Mouse (Mus musculus): ENCODE data around the gene Krtap9-3. TPM values are rescaled to one million over a fixed set of nuclear protein-coding genes. Genes with fewer than 3 reads are reported as not detected.
"Not testable (repeated sequence)": the region's sequence is repeated elsewhere in the genome, so short reads cannot be mapped to it uniquely, and the experiment has no call there.

Krtap9-3 gene
- polyA plus RNA-seq (2015; fragmentation: Nextera tagmentation; extraction: Ambion mirVana) = not detected in 2 replicates

- H3K4me2 ChIP-seq; H3K36me3 ChIP-seq; H3K27me3 ChIP-seq; ATAC-seq (replicated peaks; ENCODE audit: insufficient number of reproducible peaks, insufficient read depth, low FRiP score, low read depth); H3K9me3 ChIP-seq (replicated peaks); H3K9ac ChIP-seq; H3K4me3 ChIP-seq; H3K4me1 ChIP-seq (replicated peaks); H3K27ac ChIP-seq: not testable (repeated sequence)
- WGBS = 81% methylated on average over 6 of the region's 6 CpGs
Measured at GRCm38 (mm10) chr11:99597742-99598141, at the start of gene Krtap9-3. Krtap9-3 (minus strand) TSS chr11:99598105.

GRCm38 (mm10) chr11:99646444-99646843 is 48.5 kb upstream of the Krtap9-3 start:
- no peak overlapping the region for H3K9ac ChIP-seq
- H3K27ac ChIP-seq = no peak overlapping the region
- WGBS = 77% methylated on average over 15 of the region's 15 CpGs
- no peak overlapping the region for H3K4me2 ChIP-seq
- no peaks in the 10 kb centered on the region for H3K4me1 ChIP-seq (replicated peaks)
- ATAC-seq (replicated peaks; ENCODE audit: insufficient number of reproducible peaks, insufficient read depth, low FRiP score, low read depth) = no peak
- no peaks in the 10 kb centered on the region for H3K27me3 ChIP-seq
- H3K36me3 ChIP-seq = no peaks in the 10 kb centered on the region
- no peak overlapping the region for H3K4me3 ChIP-seq
- no peaks in the 10 kb centered on the region for H3K9me3 ChIP-seq (replicated peaks)

- H3K27ac ChIP-seq = no peak overlapping the region
- WGBS = 70% methylated on average over 3 of the region's 3 CpGs
- no peak overlapping the region for H3K4me2 ChIP-seq
- no peak overlapping the region for H3K9ac ChIP-seq
- H3K27me3 ChIP-seq = no peaks in the 10 kb centered on the region
- no peak for ATAC-seq (replicated peaks; ENCODE audit: insufficient number of reproducible peaks, insufficient read depth, low FRiP score, low read depth)
- H3K36me3 ChIP-seq = no peaks in the 10 kb centered on the region
- H3K4me3 ChIP-seq = no peak overlapping the region
- H3K4me1 ChIP-seq (replicated peaks) = no peaks in the 10 kb centered on the region
- no peaks in the 10 kb centered on the region for H3K9me3 ChIP-seq (replicated peaks)
Measured at GRCm38 (mm10) chr11:99644351-99644750, 46.4 kb upstream of the Krtap9-3 start.

GRCm38 (mm10) chr11:99643635-99644139 is 45.8 kb upstream of the Krtap9-3 start, which contains the start of gene Krtap4-7:
Krtap4-7 (minus strand) TSS chr11:99644089.
- not testable (repeated sequence) for H3K36me3 ChIP-seq; H3K4me1 ChIP-seq (replicated peaks); H3K9ac ChIP-seq; H3K4me2 ChIP-seq; ATAC-seq (replicated peaks; ENCODE audit: insufficient number of reproducible peaks, insufficient read depth, low FRiP score, low read depth); H3K9me3 ChIP-seq (replicated peaks); H3K27ac ChIP-seq; H3K4me3 ChIP-seq; H3K27me3 ChIP-seq
- 74% methylated on average over 9 of the region's 9 CpGs for WGBS

- 19% methylated on average over 1 of the region's 1 CpGs for WGBS
- Histone ChIP-seq H3K9ac (no peak overlapping the region), H3K36me3 (no peaks in the 10 kb centered on the region), H3K4me1 (replicated peaks) (no peaks in the 10 kb centered on the region), H3K9me3 (replicated peaks) (no peaks in the 10 kb centered on the region), H3K4me3 (no peak overlapping the region), H3K4me2 (no peak overlapping the region), H3K27me3 (no peaks in the 10 kb centered on the region), H3K27ac (no peak overlapping the region)
- ATAC-seq (replicated peaks; ENCODE audit: insufficient number of reproducible peaks, insufficient read depth, low FRiP score, low read depth) = no peak
Measured at GRCm38 (mm10) chr11:99640926-99641325, 43.0 kb upstream of the Krtap9-3 start.

- WGBS = 42% methylated on average over 1 of the region's 1 CpGs
- ATAC-seq (replicated peaks; ENCODE audit: insufficient number of reproducible peaks, insufficient read depth, low FRiP score, low read depth) = no peak
- no peak overlapping the region for H3K4me2 ChIP-seq
Measured at GRCm38 (mm10) chr11:99637086-99637485, 39.2 kb upstream of the Krtap9-3 start.

GRCm38 (mm10) chr11:99634653-99635134 is 36.8 kb upstream of the Krtap9-3 start, which contains the start of gene Krtap4-2:
Krtap4-2 (minus strand) TSS chr11:99635084.
- Histone ChIP-seq H3K27ac (no peak within 1 kb of the TSS), H3K4me1 (replicated peaks) (no peaks in the 10 kb centered on the region), H3K4me2 (no peak within 1 kb of the TSS), H3K9me3 (replicated peaks) (no peaks in the 10 kb centered on the region), H3K36me3 (no peaks in the 10 kb centered on the region), H3K9ac (no peak within 1 kb of the TSS), H3K4me3 (no peak within 1 kb of the TSS), H3K27me3 (no peaks in the 10 kb centered on the region)
- ATAC-seq (replicated peaks; ENCODE audit: insufficient number of reproducible peaks, insufficient read depth, low FRiP score, low read depth) = no peak
- WGBS = 32% methylated on average over 8 of the region's 8 CpGs

More at GRCm38 (mm10) chr11:99637086-99637485, 39.2 kb upstream of the Krtap9-3 start:
- no peaks in the 10 kb centered on the region for H3K4me1 ChIP-seq (replicated peaks)
- H3K9me3 ChIP-seq (replicated peaks) = no peaks in the 10 kb centered on the region
- H3K27ac ChIP-seq = no peak overlapping the region
- no peaks in the 10 kb centered on the region for H3K36me3 ChIP-seq
- H3K4me3 ChIP-seq = no peak overlapping the region
- H3K27me3 ChIP-seq = no peaks in the 10 kb centered on the region
- H3K9ac ChIP-seq = no peak overlapping the region

GRCm38 (mm10) chr11:99633293-99633692 is 35.4 kb upstream of the Krtap9-3 start:
- H3K4me3 ChIP-seq = no peak overlapping the region
- H3K4me1 ChIP-seq (replicated peaks) = no peaks in the 10 kb centered on the region
- H3K27me3 ChIP-seq = no peaks in the 10 kb centered on the region
- WGBS = 70% methylated on average over 2 of the region's 2 CpGs
- H3K36me3 ChIP-seq = no peaks in the 10 kb centered on the region
- no peak overlapping the region for H3K4me2 ChIP-seq
- ATAC-seq (replicated peaks; ENCODE audit: insufficient number of reproducible peaks, insufficient read depth, low FRiP score, low read depth) = no peak
- H3K9ac ChIP-seq = no peak overlapping the region
- no peaks in the 10 kb centered on the region for H3K9me3 ChIP-seq (replicated peaks)
- no peak overlapping the region for H3K27ac ChIP-seq

GRCm38 (mm10) chr11:99630890-99631289 is 33.0 kb upstream of the Krtap9-3 start:
- 68% methylated on average over 3 of the region's 3 CpGs for WGBS

GRCm38 (mm10) chr11:99628138-99628537 is 30.2 kb upstream of the Krtap9-3 start, which contains the start of gene Krtap4-1:
Krtap4-1 (minus strand) TSS chr11:99628238.
- H3K36me3 ChIP-seq = no peaks in the 10 kb centered on the region
- no peak within 1 kb of the TSS for H3K4me3 ChIP-seq
- no peak within 1 kb of the TSS for H3K27ac ChIP-seq
- H3K4me1 ChIP-seq (replicated peaks) = no peaks in the 10 kb centered on the region
- no peak for ATAC-seq (replicated peaks; ENCODE audit: insufficient number of reproducible peaks, insufficient read depth, low FRiP score, low read depth)
- H3K4me2 ChIP-seq = no peak within 1 kb of the TSS
- WGBS = 79% methylated on average over 4 of the region's 4 CpGs
- H3K27me3 ChIP-seq = no peaks in the 10 kb centered on the region
- H3K9me3 ChIP-seq (replicated peaks) = no peaks in the 10 kb centered on the region
- H3K9ac ChIP-seq = no peak within 1 kb of the TSS

More at GRCm38 (mm10) chr11:99630890-99631289, 33.0 kb upstream of the Krtap9-3 start:
- no peaks in the 10 kb centered on the region for H3K4me1 ChIP-seq (replicated peaks)
- H3K36me3 ChIP-seq = no peaks in the 10 kb centered on the region
- no peaks in the 10 kb centered on the region for H3K27me3 ChIP-seq
- no peak overlapping the region for H3K4me3 ChIP-seq
- no peak for ATAC-seq (replicated peaks; ENCODE audit: insufficient number of reproducible peaks, insufficient read depth, low FRiP score, low read depth)
- no peaks in the 10 kb centered on the region for H3K9me3 ChIP-seq (replicated peaks)
- no peak overlapping the region for H3K4me2 ChIP-seq
- H3K27ac ChIP-seq = no peak overlapping the region
- no peak overlapping the region for H3K9ac ChIP-seq

- H3K9ac ChIP-seq = no peak within 1 kb of the TSS
- no peaks in the 10 kb centered on the region for H3K4me1 ChIP-seq (replicated peaks)
- no peaks in the 10 kb centered on the region for H3K36me3 ChIP-seq
- H3K9me3 ChIP-seq (replicated peaks) = no peaks in the 10 kb centered on the region
- ATAC-seq (replicated peaks; ENCODE audit: insufficient number of reproducible peaks, insufficient read depth, low FRiP score, low read depth) = no peak
- H3K4me3 ChIP-seq = no peak within 1 kb of the TSS
- H3K27ac ChIP-seq = no peak within 1 kb of the TSS
- no peak within 1 kb of the TSS for H3K4me2 ChIP-seq
- H3K27me3 ChIP-seq = no peaks in the 10 kb centered on the region
- 74% methylated on average over 2 of the region's 2 CpGs for WGBS
Measured at GRCm38 (mm10) chr11:99620335-99620734, 22.4 kb upstream of the Krtap9-3 start, which contains the start of gene Gm11562. Gm11562 (minus strand) TSS chr11:99620435.

GRCm38 (mm10) chr11:99614796-99615363 is 17.0 kb upstream of the Krtap9-3 start, which contains the start of gene Krtap2-4:
Krtap2-4 (minus strand) TSS chr11:99614846.
- no peaks in the 10 kb centered on the region for H3K36me3 ChIP-seq
- 60% methylated on average over 3 of the region's 3 CpGs for WGBS
- H3K4me3 ChIP-seq = no peak within 1 kb of the TSS
- H3K4me1 ChIP-seq (replicated peaks) = no peaks in the 10 kb centered on the region
- H3K27ac ChIP-seq = no peak within 1 kb of the TSS
- H3K9me3 ChIP-seq (replicated peaks) = no peaks in the 10 kb centered on the region
- ATAC-seq (replicated peaks; ENCODE audit: insufficient number of reproducible peaks, insufficient read depth, low FRiP score, low read depth) = no peak
- H3K4me2 ChIP-seq = no peak within 1 kb of the TSS
- no peak within 1 kb of the TSS for H3K9ac ChIP-seq
- H3K27me3 ChIP-seq = no peaks in the 10 kb centered on the region

Data from heart, embryonic 15.5 days (tissue).